Mouse (Mus musculus): ENCODE data around the gene Ergic1. TPM values are rescaled to one million over a fixed set of nuclear protein-coding genes. Genes with fewer than 3 reads are reported as not detected.

Gene Ergic1
- total RNA-seq, 1 experiment from 2014 or later, result 26.3 TPM

DNA sequence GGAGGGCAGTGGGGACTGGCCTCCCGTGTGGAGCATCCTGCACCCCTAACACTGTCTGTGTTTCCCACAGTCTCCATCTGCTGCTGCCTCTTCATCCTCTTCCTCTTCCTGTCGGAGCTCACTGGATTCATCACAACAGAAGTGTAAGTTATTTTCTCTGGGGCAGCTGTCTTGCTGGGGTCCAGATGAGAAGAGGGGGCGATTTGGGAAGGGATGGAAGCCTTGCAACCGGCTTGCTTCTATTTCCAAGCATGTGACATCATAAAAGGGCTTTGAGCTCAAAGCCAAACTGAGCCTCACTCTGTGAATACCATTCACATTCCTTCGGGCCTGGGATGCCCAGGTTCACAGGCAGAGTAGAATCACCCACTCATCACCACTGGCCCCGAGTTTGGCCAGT lies 53.0 kb downstream of the Ergic1 start:
- no peak for ATAC-seq (ENCODE audit: extremely low read depth, insufficient number of reproducible peaks, low FRiP score, poor library complexity, severe bottlenecking)

- ATAC-seq (ENCODE audit: extremely low read depth, insufficient number of reproducible peaks, low FRiP score, poor library complexity, severe bottlenecking), result no peak
Measured at GRCm38 (mm10) chr17:26614708-26615486, 53.6 kb downstream of the Ergic1 start.

- peak; percentile 32; the same call in 1 of the 2 replicates for ATAC-seq (ENCODE audit: extremely low read depth, insufficient number of reproducible peaks, low FRiP score, poor library complexity, severe bottlenecking)
Measured at GRCm38 (mm10) chr17:26616696-26617095, 55.4 kb downstream of the Ergic1 start.

GRCm38 (mm10) chr17:26618498-26618897 lies 57.2 kb downstream of the Ergic1 start:
- ATAC-seq (ENCODE audit: extremely low read depth, insufficient number of reproducible peaks, low FRiP score, poor library complexity, severe bottlenecking), result no peak

GRCm38 (mm10) chr17:26619577-26619976 lies 58.3 kb downstream of the Ergic1 start:
- ATAC-seq (ENCODE audit: extremely low read depth, insufficient number of reproducible peaks, low FRiP score, poor library complexity, severe bottlenecking), result no peak

DNA sequence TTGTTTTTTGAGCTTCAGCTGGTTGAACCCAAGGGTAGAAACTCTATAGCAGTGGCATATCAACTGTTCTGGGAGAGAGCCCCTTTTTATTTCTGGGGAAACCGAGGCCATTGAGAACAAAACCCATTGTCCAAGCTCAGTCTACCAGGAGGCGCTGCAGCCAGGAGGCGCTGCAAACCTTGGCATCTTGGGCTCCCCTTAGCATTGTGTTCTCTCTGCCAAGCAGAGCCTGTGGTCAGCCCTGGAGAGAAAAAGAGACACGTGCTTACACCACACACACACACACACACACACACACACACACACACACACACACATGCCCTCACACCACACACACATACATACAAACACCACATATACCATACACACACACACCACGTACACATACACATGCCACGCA lies 59.0 kb downstream of the Ergic1 start:
- no peak for ATAC-seq (ENCODE audit: extremely low read depth, insufficient number of reproducible peaks, low FRiP score, poor library complexity, severe bottlenecking)

GRCm38 (mm10) chr17:26620786-26621766 lies 59.8 kb downstream of the Ergic1 start:
- ATAC-seq (ENCODE audit: extremely low read depth, insufficient number of reproducible peaks, low FRiP score, poor library complexity, severe bottlenecking), result peak; percentile 44

GRCm38 (mm10) chr17:26621912-26622311 lies 60.6 kb downstream of the Ergic1 start:
- ATAC-seq (ENCODE audit: extremely low read depth, insufficient number of reproducible peaks, low FRiP score, poor library complexity, severe bottlenecking), result no peak

DNA sequence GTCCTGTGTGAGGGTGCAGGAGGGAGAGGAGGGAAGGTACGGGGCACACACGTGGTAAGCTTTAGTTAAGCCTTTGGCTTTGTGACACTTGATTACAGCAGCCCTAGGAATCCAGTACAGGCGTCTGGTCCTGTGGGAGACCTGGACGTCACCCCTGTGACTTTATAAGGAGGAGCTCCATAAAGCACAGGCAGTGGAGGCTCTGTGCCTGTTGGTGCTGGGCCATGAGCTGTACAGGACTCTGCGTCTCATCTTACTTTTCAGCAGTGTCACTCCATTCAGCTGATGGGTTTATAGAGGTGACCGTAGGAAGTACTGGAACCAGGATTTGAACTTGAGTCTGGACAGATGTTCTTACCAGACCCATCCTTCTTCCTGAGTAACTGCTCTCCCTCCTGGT lies 62.7 kb downstream of the Ergic1 start:
- ATAC-seq (ENCODE audit: extremely low read depth, insufficient number of reproducible peaks, low FRiP score, poor library complexity, severe bottlenecking), result no peak

GRCm38 (mm10) chr17:26624999-26625398 lies 63.7 kb downstream of the Ergic1 start:
- ATAC-seq (ENCODE audit: extremely low read depth, insufficient number of reproducible peaks, low FRiP score, poor library complexity, severe bottlenecking), result no peak

- ATAC-seq (ENCODE audit: extremely low read depth, insufficient number of reproducible peaks, low FRiP score, poor library complexity, severe bottlenecking), result no peak
Measured at GRCm38 (mm10) chr17:26625521-26626010, 64.3 kb downstream of the Ergic1 start.

DNA sequence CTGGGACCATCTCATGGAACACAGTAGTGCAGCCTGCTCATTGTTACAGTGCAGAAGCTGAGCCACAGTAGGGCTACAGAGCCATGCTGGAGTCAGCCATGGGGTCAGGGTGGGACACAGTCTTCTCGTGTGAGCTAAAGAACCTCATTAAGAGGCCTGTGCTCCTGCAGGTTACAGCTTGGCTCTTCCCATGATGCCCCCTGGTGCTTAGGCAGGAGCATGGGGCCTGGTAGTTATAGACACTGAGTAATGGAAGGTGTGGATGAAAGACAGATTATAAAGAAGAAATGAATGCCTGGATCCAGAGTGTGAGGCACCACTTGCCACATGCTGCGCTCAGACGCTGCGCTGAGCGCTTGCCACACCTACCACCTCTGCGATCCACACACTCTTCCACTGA lies 67.2 kb downstream of the Ergic1 start:
- ATAC-seq (ENCODE audit: extremely low read depth, insufficient number of reproducible peaks, low FRiP score, poor library complexity, severe bottlenecking), result no peak

- no peak for ATAC-seq (ENCODE audit: extremely low read depth, insufficient number of reproducible peaks, low FRiP score, poor library complexity, severe bottlenecking)
Measured at GRCm38 (mm10) chr17:26628936-26629335, 67.6 kb downstream of the Ergic1 start.

GRCm38 (mm10) chr17:26631811-26632327 lies 70.6 kb downstream of the Ergic1 start:
- ATAC-seq (ENCODE audit: extremely low read depth, insufficient number of reproducible peaks, low FRiP score, poor library complexity, severe bottlenecking), result no peak

DNA sequence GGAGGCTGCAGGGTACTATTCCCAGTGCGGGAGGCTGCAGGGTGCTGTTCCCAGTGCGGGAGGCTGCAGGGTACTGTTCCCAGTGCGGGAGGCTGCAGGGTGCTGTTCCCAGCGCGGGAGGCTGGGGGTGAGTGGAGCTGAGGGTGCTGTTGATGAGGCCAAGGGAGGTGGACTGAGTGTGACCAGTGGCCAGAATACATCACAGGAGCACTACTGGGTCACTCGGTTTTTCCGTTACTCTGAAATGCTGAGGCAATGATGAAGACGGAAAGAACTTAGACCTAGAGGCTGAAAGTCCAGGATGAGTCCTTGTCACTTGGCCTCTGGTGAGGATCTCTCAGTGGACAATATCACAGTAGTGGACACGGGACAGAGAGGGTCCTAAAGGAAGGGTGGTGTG lies 71.9 kb downstream of the Ergic1 start:
- ATAC-seq (ENCODE audit: extremely low read depth, insufficient number of reproducible peaks, low FRiP score, poor library complexity, severe bottlenecking), result no peak

GRCm38 (mm10) chr17:26633926-26634325 lies 72.6 kb downstream of the Ergic1 start:
- ATAC-seq (ENCODE audit: extremely low read depth, insufficient number of reproducible peaks, low FRiP score, poor library complexity, severe bottlenecking), result no peak

DNA sequence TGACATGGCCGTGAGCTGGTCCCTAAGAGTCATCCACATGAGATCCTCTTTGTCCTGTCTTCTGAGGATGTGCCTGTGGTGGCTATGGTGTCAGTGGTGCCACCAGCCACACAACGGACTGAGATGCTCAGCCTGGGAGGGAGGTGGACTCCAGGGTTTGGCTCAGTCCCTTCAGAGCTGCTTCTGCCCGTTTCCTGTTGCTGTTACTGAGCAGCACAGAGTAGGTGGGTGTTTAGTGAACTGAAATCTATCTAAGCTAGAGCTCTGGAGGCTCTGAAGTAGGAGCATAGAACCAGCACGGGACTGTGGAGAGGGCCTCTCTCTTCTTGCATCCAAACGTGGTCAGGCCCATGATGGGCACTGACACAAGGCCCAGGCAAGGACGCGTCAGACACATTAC lies 73.2 kb downstream of the Ergic1 start:
- ATAC-seq (ENCODE audit: extremely low read depth, insufficient number of reproducible peaks, low FRiP score, poor library complexity, severe bottlenecking), result no peak

- ATAC-seq (ENCODE audit: extremely low read depth, insufficient number of reproducible peaks, low FRiP score, poor library complexity, severe bottlenecking), result no peak
Measured at GRCm38 (mm10) chr17:26635951-26636350, 74.7 kb downstream of the Ergic1 start.

GRCm38 (mm10) chr17:26637851-26638250 lies 76.6 kb downstream of the Ergic1 start:
- ATAC-seq (ENCODE audit: extremely low read depth, insufficient number of reproducible peaks, low FRiP score, poor library complexity, severe bottlenecking), result no peak
